Mouse (Mus musculus): Measurements from ENCODE around the gene Tagap1. TPM values are rescaled to one million over a fixed set of nuclear protein-coding genes. Genes with fewer than 3 reads are reported as not detected.
"Not testable (repeated sequence)": the region's sequence is repeated elsewhere in the genome, so short reads cannot be mapped to it uniquely, and the experiment has no call there.

Gene Tagap1
- 46.8 and 51.7 TPM in 2 replicates for polyA plus RNA-seq (2016; fragmentation: Nextera tagmentation; extraction: Ambion mirVana)

- under 1% methylated on average over 24 of the region's 51 CpGs for WGBS
- Histone ChIP-seq H3K27ac (peak within 1 kb of the TSS; percentile 52; the same call in 1 of the 2 replicates), H3K4me3 (peak within 1 kb of the TSS; percentile 51), H3K4me2 (replicated peaks) (peak within 1 kb of the TSS; percentile 51), H3K9ac (peak within 1 kb of the TSS; percentile 67)
- not testable (repeated sequence) for ATAC-seq (ENCODE audit: low FRiP score); H3K9me3 ChIP-seq (replicated peaks); H3K27me3 ChIP-seq; H3K36me3 ChIP-seq; H3K4me1 ChIP-seq
These were observed at the start of gene Tagap1 for GRCm38 (mm10) chr17:6960776-6961175. TSS of gene Tagap1 (minus strand) at chr17:6961156.

DNA sequence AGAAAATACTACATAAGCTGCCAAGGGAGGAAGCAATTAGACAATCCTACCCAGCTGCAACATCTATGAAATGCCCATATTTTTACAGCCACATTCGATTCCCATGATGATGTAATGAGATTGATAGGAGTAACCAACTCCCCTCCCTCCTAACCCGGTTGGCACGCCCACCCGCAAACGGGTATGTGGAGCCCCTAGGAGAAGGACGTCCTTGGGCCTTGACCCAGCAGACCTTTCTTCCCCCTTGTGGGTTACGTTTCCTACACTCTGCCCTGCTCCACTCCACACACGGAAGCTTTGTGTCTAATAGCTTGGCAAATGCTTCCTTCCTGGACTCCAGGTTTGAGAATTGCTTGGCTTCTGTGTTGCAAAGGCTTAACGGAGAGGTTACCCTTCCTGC lies 48.9 kb upstream of the Tagap1 start:
- H3K4me2 ChIP-seq (replicated peaks); H3K9ac ChIP-seq; H3K4me3 ChIP-seq; H3K27me3 ChIP-seq; H3K9me3 ChIP-seq (replicated peaks); H3K4me1 ChIP-seq; ATAC-seq (ENCODE audit: low FRiP score); H3K27ac ChIP-seq; H3K36me3 ChIP-seq: not testable (repeated sequence)
- WGBS, result 79% methylated on average over 4 of the region's 9 CpGs

- H3K4me1 ChIP-seq; H3K36me3 ChIP-seq; H3K9me3 ChIP-seq (replicated peaks); H3K27me3 ChIP-seq; H3K27ac ChIP-seq; ATAC-seq (ENCODE audit: low FRiP score); H3K4me3 ChIP-seq; H3K4me2 ChIP-seq (replicated peaks); H3K9ac ChIP-seq: not testable (repeated sequence)
- no CpG with 5 or more reads among the region's 7 CpGs for WGBS
These were observed 48.5 kb upstream of the Tagap1 start for GRCm38 (mm10) chr17:7009440-7009839.

DNA sequence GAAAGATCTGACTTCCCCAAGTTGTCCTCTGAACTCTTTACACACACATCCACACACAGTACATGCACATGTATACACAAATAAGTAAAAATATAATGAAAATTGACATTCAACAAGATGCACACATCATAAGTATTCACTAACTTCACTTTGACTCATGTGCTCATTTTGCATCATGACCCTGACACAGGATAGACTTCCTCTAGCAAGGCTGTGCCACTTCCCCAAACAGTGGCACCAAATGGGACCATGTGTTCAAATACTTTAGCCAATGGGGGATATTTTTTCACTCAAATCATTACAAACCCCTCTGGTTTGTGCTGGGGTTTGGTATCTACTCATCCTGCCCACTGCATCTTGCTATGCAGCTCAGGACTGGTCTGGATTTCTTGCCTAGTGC lies 47.9 kb upstream of the Tagap1 start:
- not testable (repeated sequence) for H3K4me2 ChIP-seq (replicated peaks); H3K9ac ChIP-seq; ATAC-seq (ENCODE audit: low FRiP score); H3K27me3 ChIP-seq; H3K4me1 ChIP-seq; H3K27ac ChIP-seq; H3K36me3 ChIP-seq; H3K4me3 ChIP-seq; H3K9me3 ChIP-seq (replicated peaks)

DNA sequence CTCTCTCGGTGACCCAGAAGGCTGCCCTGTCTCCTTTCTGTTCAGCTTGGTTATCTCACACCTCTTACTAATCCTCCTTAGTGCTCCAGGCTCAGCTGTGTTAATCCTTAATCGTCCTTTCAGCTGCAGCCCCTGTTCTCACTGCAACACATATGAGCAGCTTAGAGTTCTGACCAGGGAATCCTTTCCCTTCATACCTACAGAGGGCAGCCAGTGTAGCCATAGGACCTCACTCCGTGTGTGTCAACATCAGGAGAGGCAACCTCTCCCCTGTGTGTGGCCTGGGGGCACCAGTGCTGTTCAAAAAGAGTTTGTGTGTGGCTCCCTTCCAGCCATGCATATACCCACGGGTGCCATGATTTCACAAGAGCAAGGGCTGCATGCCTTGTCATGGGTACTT lies 44.7 kb upstream of the Tagap1 start:
- WGBS, result 72% methylated on average over 3 of the region's 4 CpGs

GRCm38 (mm10) chr17:7003392-7003791 lies 42.4 kb upstream of the Tagap1 start:
- not testable (repeated sequence) for ATAC-seq (ENCODE audit: low FRiP score)

More for the DNA sequence above, 44.7 kb upstream of the Tagap1 start:
- H3K36me3 ChIP-seq; H3K4me2 ChIP-seq (replicated peaks); H3K9me3 ChIP-seq (replicated peaks); H3K27me3 ChIP-seq; H3K4me3 ChIP-seq; H3K27ac ChIP-seq; ATAC-seq (ENCODE audit: low FRiP score); H3K4me1 ChIP-seq; H3K9ac ChIP-seq: not testable (repeated sequence)

DNA sequence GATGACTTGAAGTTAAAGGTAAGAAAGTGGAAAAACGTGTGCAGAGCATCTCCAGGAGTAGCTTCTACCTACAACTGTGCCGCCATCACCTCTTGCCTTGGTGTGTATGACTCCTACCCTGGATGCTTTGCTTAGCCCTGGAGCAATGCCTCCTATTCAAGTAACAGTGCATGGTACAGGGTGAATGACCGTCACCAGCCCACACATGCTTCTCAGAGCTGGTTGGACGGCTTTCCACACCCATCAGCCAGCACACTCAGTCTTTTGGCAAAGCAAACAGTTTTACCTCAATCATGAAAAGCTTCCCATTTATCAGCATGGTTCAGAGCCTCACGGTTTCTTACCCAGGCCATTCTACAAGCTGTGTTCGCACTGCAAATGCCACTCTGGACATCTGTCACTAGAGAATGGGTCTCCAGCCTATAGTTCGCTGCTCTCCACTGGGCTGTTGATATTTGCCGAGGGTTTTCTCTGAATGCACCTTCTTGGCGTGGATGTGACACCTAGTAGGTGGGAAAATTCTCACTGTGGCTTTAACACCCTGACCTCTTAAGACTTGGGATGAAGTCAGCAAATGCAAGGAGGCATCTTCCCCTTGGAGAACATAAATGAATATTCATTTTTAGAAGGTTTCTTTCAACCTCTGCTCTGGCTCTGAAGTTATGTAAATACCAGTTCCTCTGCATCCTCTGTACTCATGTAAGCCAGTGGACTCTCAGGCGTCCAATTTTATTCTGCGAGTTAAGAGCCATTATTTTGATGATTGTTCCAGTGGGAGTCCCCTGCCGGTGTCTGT lies 41.0 kb upstream of the Tagap1 start:
- not testable (repeated sequence) for H3K4me3 ChIP-seq; H3K4me1 ChIP-seq; H3K9me3 ChIP-seq (replicated peaks); H3K9ac ChIP-seq; ATAC-seq (ENCODE audit: low FRiP score); H3K27ac ChIP-seq; H3K4me2 ChIP-seq (replicated peaks); H3K27me3 ChIP-seq; H3K36me3 ChIP-seq
- whole genome bisulfite sequencing, result 85% methylated on average over 8 of the region's 12 CpGs

More at GRCm38 (mm10) chr17:7003392-7003791, 42.4 kb upstream of the Tagap1 start:
- not testable (repeated sequence) for H3K27ac ChIP-seq; H3K9me3 ChIP-seq (replicated peaks); H3K9ac ChIP-seq; H3K4me1 ChIP-seq; H3K4me2 ChIP-seq (replicated peaks); H3K27me3 ChIP-seq; H3K4me3 ChIP-seq; H3K36me3 ChIP-seq
- WGBS, result no CpG with 5 or more reads among the region's 3 CpGs

- ATAC-seq (ENCODE audit: low FRiP score); H3K9me3 ChIP-seq (replicated peaks); H3K4me2 ChIP-seq (replicated peaks); H3K9ac ChIP-seq; H3K4me1 ChIP-seq; H3K4me3 ChIP-seq; H3K27ac ChIP-seq; H3K36me3 ChIP-seq; H3K27me3 ChIP-seq: not testable (repeated sequence)
- WGBS, result 83% methylated on average over 1 of the region's 7 CpGs
These were observed 37.0 kb upstream of the Tagap1 start for GRCm38 (mm10) chr17:6997778-6998490.

DNA sequence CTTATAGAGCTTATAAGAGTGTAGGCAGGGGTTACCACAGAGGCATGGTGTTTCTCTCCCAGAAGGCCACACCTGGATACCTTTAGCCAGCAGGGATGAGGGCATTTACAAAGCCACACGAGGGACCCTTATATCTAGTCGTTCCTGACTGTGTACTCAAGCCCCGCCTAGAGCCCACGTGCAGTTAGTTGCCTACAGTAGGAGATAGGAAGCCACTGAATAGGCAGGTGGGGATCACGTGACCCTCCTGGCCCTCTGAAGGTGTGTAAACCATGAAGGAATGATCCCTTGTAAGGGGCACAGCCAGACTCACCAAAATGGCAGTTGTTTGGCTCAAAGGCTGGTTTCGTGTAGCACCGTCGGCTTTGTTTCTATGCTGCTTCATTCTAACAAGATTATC lies 35.9 kb upstream of the Tagap1 start:
- H3K4me1 ChIP-seq; H3K36me3 ChIP-seq; H3K9me3 ChIP-seq (replicated peaks); H3K4me3 ChIP-seq; ATAC-seq (ENCODE audit: low FRiP score); H3K27me3 ChIP-seq; H3K9ac ChIP-seq; H3K4me2 ChIP-seq (replicated peaks); H3K27ac ChIP-seq: not testable (repeated sequence)
- WGBS, result 92% methylated on average over 8 of the region's 8 CpGs

GRCm38 (mm10) chr17:6995504-6995903 lies 34.5 kb upstream of the Tagap1 start:
- not testable (repeated sequence) for ATAC-seq (ENCODE audit: low FRiP score); H3K4me3 ChIP-seq; H3K27me3 ChIP-seq

GRCm38 (mm10) chr17:6986118-6986517 lies 25.2 kb upstream of the Tagap1 start:
- ATAC-seq (ENCODE audit: low FRiP score); H3K4me2 ChIP-seq (replicated peaks); H3K9ac ChIP-seq; H3K9me3 ChIP-seq (replicated peaks); H3K27me3 ChIP-seq; H3K4me3 ChIP-seq; H3K27ac ChIP-seq; H3K36me3 ChIP-seq; H3K4me1 ChIP-seq: not testable (repeated sequence)
- 100% methylated on average over 1 of the region's 1 CpGs for WGBS

More at GRCm38 (mm10) chr17:6995504-6995903, 34.5 kb upstream of the Tagap1 start:
- H3K36me3 ChIP-seq; H3K9me3 ChIP-seq (replicated peaks); H3K4me2 ChIP-seq (replicated peaks); H3K4me1 ChIP-seq; H3K9ac ChIP-seq; H3K27ac ChIP-seq: not testable (repeated sequence)
- WGBS, result no CpG with 5 or more reads among the region's 6 CpGs

- not testable (repeated sequence) for ATAC-seq (ENCODE audit: low FRiP score); H3K9me3 ChIP-seq (replicated peaks); H3K36me3 ChIP-seq; H3K27ac ChIP-seq; H3K4me2 ChIP-seq (replicated peaks); H3K4me1 ChIP-seq; H3K4me3 ChIP-seq; H3K9ac ChIP-seq; H3K27me3 ChIP-seq
- WGBS, result 99% methylated on average over 5 of the region's 8 CpGs
These were observed 19.2 kb upstream of the Tagap1 start for GRCm38 (mm10) chr17:6980144-6980543.

GRCm38 (mm10) chr17:6979380-6979779 lies 18.4 kb upstream of the Tagap1 start:
- H3K27me3 ChIP-seq; H3K27ac ChIP-seq; H3K36me3 ChIP-seq; H3K4me1 ChIP-seq; H3K9me3 ChIP-seq (replicated peaks): not testable (repeated sequence)
- 30% methylated on average over 5 of the region's 5 CpGs for WGBS
- ATAC-seq (ENCODE audit: low FRiP score), result peak; percentile 30; the same call in 1 of the 2 replicates
- Histone ChIP-seq H3K9ac (peak overlapping the region; percentile 62; the same call in 1 of the 2 replicates), H3K4me2 (replicated peaks) (peak overlapping the region; percentile 54), H3K4me3 (peak overlapping the region; percentile 50)

Data from hindbrain, embryonic 12.5 days (tissue).